ENCODE assay signal across 8 mouse cellular contexts in genomic region chr8:104541515-104541880, GRCm38 (mm10). TPM values are rescaled to one million over a fixed set of nuclear protein-coding genes. Genes with fewer than 3 reads are reported as not detected.
DNase-seq lines count a peak whose midpoint lies in the region; ATAC-seq and TF ChIP-seq lines count a peak whose summit lies in the region.

No protein-coding gene starts in this region.

- H3K9ac ChIP-seq in heart, embryonic 12.5 days = peak overlapping the region; percentile 70

- H3K9me3 ChIP-seq in heart, embryonic 12.5 days (replicated peaks) = no peaks in the 10 kb centered on the region
- H3K9me3 ChIP-seq in hindbrain, embryonic 10.5 days = no peaks in the 10 kb centered on the region

- H3K27me3 ChIP-seq in heart, embryonic 12.5 days (replicated peaks) = peaks cover 62% of the 10 kb centered on the region
- peaks cover 78% of the 10 kb centered on the region for H3K27me3 ChIP-seq in hindbrain, embryonic 10.5 days (ENCODE audit: insufficient read depth, poor library complexity, severe bottlenecking)

- no peak for ATAC-seq in heart, embryonic 12.5 days (ENCODE audit: insufficient number of reproducible peaks, low FRiP score)
- ATAC-seq in megakaryocyte progenitor cell, adult 5-6 weeks (replicated peaks; ENCODE audit: poor library complexity) = peak; percentile 19; the same call in 1 of the 2 replicates

- no peak for TF ChIP-seq CTCF in bone marrow macrophage, adult 2 months (IDR thresholded peaks at IDR 0.05; ENCODE audit: low read depth, low read length)

- H3K4me3 ChIP-seq in heart, embryonic 12.5 days = peak overlapping the region; percentile 59
- peak overlapping the region; percentile 54 for H3K4me3 ChIP-seq in bone marrow macrophage, adult 2 months (ENCODE audit: insufficient read depth, low read length)
- peak overlapping the region; percentile 71 for H3K4me3 ChIP-seq in hindbrain, embryonic 10.5 days

- TF ChIP-seq POLR2A in bone marrow macrophage, adult 2 months (IDR thresholded peaks at IDR 0.05; ENCODE audit: borderline replicate concordance, low read depth, low read length) = no peak

- 14% methylated on average over 8 of the region's 8 CpGs for WGBS in heart, embryonic 12.5 days
- WGBS in hindbrain, embryonic 10.5 days = 15% methylated on average over 8 of the region's 8 CpGs

- H3K4me1 ChIP-seq in heart, embryonic 12.5 days (replicated peaks) = peaks cover 20% of the 10 kb centered on the region
- H3K4me1 ChIP-seq in bone marrow macrophage, adult 2 months (ENCODE audit: control insufficient read depth, insufficient read depth, low read length) = no peaks in the 10 kb centered on the region
- H3K4me1 ChIP-seq in hindbrain, embryonic 10.5 days (replicated peaks) = peaks cover 19% of the 10 kb centered on the region

- no peaks in the 10 kb centered on the region for H3K36me3 ChIP-seq in heart, embryonic 12.5 days
- no peaks in the 10 kb centered on the region for H3K36me3 ChIP-seq in hindbrain, embryonic 10.5 days

- H3K27ac ChIP-seq in heart, embryonic 12.5 days (ENCODE audit: poor library complexity, severe bottlenecking) = no peak overlapping the region
- no peak overlapping the region for H3K27ac ChIP-seq in bone marrow macrophage, adult 2 months (ENCODE audit: insufficient read depth, low read depth, low read length)
- H3K27ac ChIP-seq in hindbrain, embryonic 10.5 days = no peak overlapping the region

- peak overlapping the region; percentile 97 for H3K4me2 ChIP-seq in heart, embryonic 12.5 days

- no peak for DNase-seq in heart, postnatal 4 days
- DNase-seq in hindbrain, embryonic 10.5 days (ENCODE audit: low spot score) = no peak
- no peak for DNase-seq in adrenal gland, adult 2 months
- DNase-seq in cerebellum, adult 9-11 months = no peak
- DNase-seq in thymus, postnatal 25 days = no peak

RNA-seq across cellular contexts. Expression of gene Car7, which starts 7.0 kb away (rescaled TPM):
- 0.78 and 0.91 TPM in 2 replicates for polyA plus RNA-seq in heart, embryonic 12.5 days (2016; fragmentation: Nextera tagmentation; extraction: Ambion mirVana)
- 1 to 10 TPM; 1.7 to 2.9 TPM for total RNA-seq in heart, postnatal 4 days (2021)
- 0.72 and 1.7 TPM in 2 replicates for polyA plus RNA-seq in bone marrow macrophage, adult 2 months (2012; ENCODE audit: insufficient read depth, insufficient read length, missing spikeins)
- 0.90 and 1.4 TPM in 2 replicates for polyA plus RNA-seq in hindbrain, embryonic 10.5 days (2016; fragmentation: Nextera tagmentation; extraction: Ambion mirVana)
- total RNA-seq in megakaryocyte progenitor cell, adult 5-6 weeks (2015) = not detected in 2 replicates
- 0.07 and 0.33 TPM in 2 replicates for total RNA-seq in megakaryocyte progenitor cell, adult 5-6 weeks (2017)
- total RNA-seq in adrenal gland, adult 2 months (2021) = 1 to 10 TPM; 1.9 to 4.2 TPM
- 13.4 and 14.5 TPM in 2 replicates for polyA plus RNA-seq in adrenal gland, adult 2 months (2012; rRNA removed)

RNA-seq across cellular contexts. Expression of gene Nae1, which starts 7.1 kb away (rescaled TPM):
- 77.0 and 81.0 TPM in 2 replicates for polyA plus RNA-seq in heart, embryonic 12.5 days (2016; fragmentation: Nextera tagmentation; extraction: Ambion mirVana)
- 10 to 100 TPM; 40.9 to 41.0 TPM for total RNA-seq in heart, postnatal 4 days (2021)
- polyA plus RNA-seq in bone marrow macrophage, adult 2 months (2012; ENCODE audit: insufficient read depth, insufficient read length, missing spikeins) = 39.6 and 41.0 TPM in 2 replicates
- polyA plus RNA-seq in hindbrain, embryonic 10.5 days (2016; fragmentation: Nextera tagmentation; extraction: Ambion mirVana) = 121 and 126 TPM in 2 replicates
- 60.1 and 69.1 TPM in 2 replicates for total RNA-seq in megakaryocyte progenitor cell, adult 5-6 weeks (2015)
- total RNA-seq in megakaryocyte progenitor cell, adult 5-6 weeks (2017) = 74.4 and 88.3 TPM in 2 replicates
- total RNA-seq in adrenal gland, adult 2 months (2021) = 10 to 100 TPM; 31.1 to 40.8 TPM
- 1.1 and 2.0 TPM in 2 replicates for polyA plus RNA-seq in adrenal gland, adult 2 months (2012; rRNA removed)

RNA-seq across cellular contexts. Expression of gene Terb1, which starts 31.8 kb away (rescaled TPM):
- polyA plus RNA-seq in heart, embryonic 12.5 days (2016; fragmentation: Nextera tagmentation; extraction: Ambion mirVana) = 0.10 and 0.15 TPM in 2 replicates
- not detected for total RNA-seq in heart, postnatal 4 days (2021)
- not detected in 2 replicates for polyA plus RNA-seq in bone marrow macrophage, adult 2 months (2012; ENCODE audit: insufficient read depth, insufficient read length, missing spikeins)
- polyA plus RNA-seq in hindbrain, embryonic 10.5 days (2016; fragmentation: Nextera tagmentation; extraction: Ambion mirVana) = 0.12 and 0.29 TPM in 2 replicates
- not detected in 2 replicates for total RNA-seq in megakaryocyte progenitor cell, adult 5-6 weeks (2015)
- not detected in 2 replicates for total RNA-seq in megakaryocyte progenitor cell, adult 5-6 weeks (2017)
- total RNA-seq in adrenal gland, adult 2 months (2021) = not detected
- polyA plus RNA-seq in adrenal gland, adult 2 months (2012; rRNA removed) = not detected in 2 replicates

RNA-seq across cellular contexts. Expression of gene Pdp2, which starts 49.8 kb away (rescaled TPM):
- 8.6 and 9.0 TPM in 2 replicates for polyA plus RNA-seq in heart, embryonic 12.5 days (2016; fragmentation: Nextera tagmentation; extraction: Ambion mirVana)
- total RNA-seq in heart, postnatal 4 days (2021) = 1 to 10 TPM; 5.0 to 5.4 TPM
- polyA plus RNA-seq in bone marrow macrophage, adult 2 months (2012; ENCODE audit: insufficient read depth, insufficient read length, missing spikeins) = 8.0 and 9.1 TPM in 2 replicates
- 12.7 and 13.3 TPM in 2 replicates for polyA plus RNA-seq in hindbrain, embryonic 10.5 days (2016; fragmentation: Nextera tagmentation; extraction: Ambion mirVana)
- total RNA-seq in megakaryocyte progenitor cell, adult 5-6 weeks (2015) = 8.8 and 9.3 TPM in 2 replicates
- total RNA-seq in megakaryocyte progenitor cell, adult 5-6 weeks (2017) = 7.2 and 9.2 TPM in 2 replicates
- 10 to 100 TPM; 30.7 to 37.3 TPM for total RNA-seq in adrenal gland, adult 2 months (2021)
- 6.5 and 7.6 TPM in 2 replicates for polyA plus RNA-seq in adrenal gland, adult 2 months (2012; rRNA removed)

Comparison
In these comparisons a context has a peak if more than half of its experiments do, and no peak if none do; other contexts are left out.
1. RNA of gene Nae1, which starts 7.1 kb away (polyA plus RNA-seq): 121 to 126 TPM in hindbrain, embryonic 10.5 days, 77.0 to 81.0 TPM in heart, embryonic 12.5 days and 39.6 to 41.0 TPM in bone marrow macrophage, adult 2 months; 1.1 to 2.0 TPM in adrenal gland, adult 2 months; every median in the first group is over 10 times any median in the second.
2. Peak in every context shown above with its lines, with median percentiles within 50 percentile points of each other: H3K4me3 ChIP-seq.